Mouse (Mus musculus): ENCODE results near the gene Adam12.

DNA sequence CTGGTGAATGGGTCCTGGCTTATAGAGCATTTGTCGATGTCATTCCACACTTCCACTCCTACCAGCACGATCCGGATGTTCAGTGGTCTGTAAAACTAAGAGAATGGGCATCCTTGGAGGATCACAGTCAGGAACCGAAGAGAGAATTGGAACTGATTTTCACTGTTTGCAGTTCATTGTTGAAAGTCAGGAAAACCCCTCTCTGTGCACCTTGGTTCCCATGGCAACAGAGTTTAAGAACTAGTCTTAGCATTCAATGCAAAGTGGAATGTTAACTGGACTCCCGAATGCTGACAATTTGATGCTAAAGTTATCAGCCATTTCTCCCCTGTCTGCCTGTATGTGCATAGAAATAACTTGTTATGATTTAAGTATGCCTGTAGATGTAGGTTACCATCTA is 264.0 kb downstream of the Adam12 start:
- TF ChIP-seq POLR2A (IDR thresholded peaks at IDR 0.05; ENCODE audit: insufficient read depth, low read length), result no peak
- TF ChIP-seq EP300 (IDR thresholded peaks at IDR 0.05; ENCODE audit: insufficient read depth, low read depth, low read length), result no peak

Measured in ES-Bruce4 (cell line).